Mouse (Mus musculus): ENCODE measurements around the gene 9930104L06Rik. TPM values are rescaled to one million over a fixed set of nuclear protein-coding genes. Genes with fewer than 3 reads are reported as not detected.

The 9930104L06Rik gene
- total RNA-seq, 2 experiments from 2014 or later, result 9.8 to 17.9 TPM

Other genes starting within 250 kb of the 9930104L06Rik start
- gene Utp11, start 243.4 kb upstream of the 9930104L06Rik start, total RNA-seq (2021), result 10 to 100 TPM; 30.0 to 40.6 TPM
- gene Fhl3, start 236.3 kb upstream of the 9930104L06Rik start, total RNA-seq (2021), result 1 to 10 TPM; 8.1 to 9.0 TPM
- 10 to 100 TPM; 39.3 to 39.6 TPM for gene Sf3a3, start 222.3 kb upstream of the 9930104L06Rik start, total RNA-seq (2021)
- gene Inpp5b, start 195.2 kb upstream of the 9930104L06Rik start, total RNA-seq (2021), result 10 to 100 TPM; 15.9 to 21.0 TPM
- gene Mtf1, start 134.9 kb upstream of the 9930104L06Rik start, total RNA-seq (2021), result 10 to 100 TPM; 21.7 to 26.6 TPM
- 10 to 100 TPM; 47.0 to 50.6 TPM for gene Yrdc, start 86.4 kb upstream of the 9930104L06Rik start, total RNA-seq (2021)
- 10 to 100 TPM; 43.4 to 49.2 TPM for gene 1110065P20Rik, start 85.9 kb upstream of the 9930104L06Rik start, total RNA-seq (2021)
- gene Maneal, start 74.9 kb upstream of the 9930104L06Rik start, total RNA-seq (2021), result 1 to 10 TPM; 3.8 to 4.4 TPM
- gene Epha10, start 56.1 kb upstream of the 9930104L06Rik start, total RNA-seq (2021), result 1 to 10 TPM; 2.4 to 3.3 TPM
- gene Cdca8, start 2.3 kb downstream of the 9930104L06Rik start, total RNA-seq (2021), result 1 to 10 TPM; 5.7 to 7.6 TPM
- gene Rspo1, start 49.4 kb downstream of the 9930104L06Rik start, total RNA-seq (2021), result 1 to 10 TPM; 4.0 to 4.6 TPM
- gene Gnl2, start 79.5 kb downstream of the 9930104L06Rik start, total RNA-seq (2021), result 10 to 100 TPM; 44.9 to 63.1 TPM
- gene Dnali1, start 128.7 kb downstream of the 9930104L06Rik start, total RNA-seq (2021), result not detected
- 10 to 100 TPM; 18.3 to 20.0 TPM for gene Snip1, start 129.6 kb downstream of the 9930104L06Rik start, total RNA-seq (2021)
- 10 to 100 TPM; 30.3 to 36.2 TPM for gene Meaf6, start 148.1 kb downstream of the 9930104L06Rik start, total RNA-seq (2021)
- 1 to 10 TPM; 5.8 to 7.6 TPM for gene Zc3h12a, start 190.8 kb downstream of the 9930104L06Rik start, total RNA-seq (2021)